1 mouse cellular context compared by ENCODE assay signal in genomic region chr5:114950669-114951068, GRCm38 (mm10).
TF ChIP-seq lines count a peak whose summit lies in the region.

No protein-coding gene starts in this region.

TF ChIP-seq in MEL, 35 proteins besides CTCF, POLR2A, EP300 and RAD21:
- TF ChIP-seq POLR2AphosphoS2 (IDR thresholded peaks at IDR 0.05; ENCODE audit: low read length) (peak; percentile 28; the same call in 1 of the 2 replicates), RCOR1 (IDR thresholded peaks at IDR 0.05; ENCODE audit: low read depth, low read length) (no peak), MAX (IDR thresholded peaks at IDR 0.05; ENCODE audit: low read length) (no peak), USF2 (IDR thresholded peaks at IDR 0.05; ENCODE audit: borderline replicate concordance in 1 of 2, insufficient read depth in 1 of 2, low read depth in 1 of 2, low read length in 2 of 2) (no peak), TCF12 (IDR thresholded peaks at IDR 0.05; ENCODE audit: low read depth, low read length) (no peak), ZC3H11A (IDR thresholded peaks at IDR 0.05; ENCODE audit: low read depth, low read length) (no peak), MYB (IDR thresholded peaks at IDR 0.05; ENCODE audit: low read depth, low read length) (no peak), UBTF (IDR thresholded peaks at IDR 0.05; ENCODE audit: borderline replicate concordance, insufficient read depth, low read depth, low read length) (no peak), JUND (IDR thresholded peaks at IDR 0.05; ENCODE audit: low read depth, low read length) (no peak)
